Mouse (Mus musculus) heart, embryonic 11.5 days (tissue): ENCODE results near the gene Gm20388. TPM values are rescaled to one million over a fixed set of nuclear protein-coding genes. Genes with fewer than 3 reads are reported as not detected.

Source experiments
- ATAC-seq: fragments of 200-750 bp; cut with Nextera tagmentation; replicated peaks from 2 replicates; pipeline ENCODE4 v1.8.0; 2017; ENCODE audit warnings: moderate library complexity; ENCODE audit not compliant: insufficient number of reproducible peaks, low FRiP score, low TSS enrichment
- H3K27ac ChIP-seq: fragments of 300-500 bp; sonication (generic); 2 replicates; pipeline ENCODE4 v1.5.1; 2014; ENCODE audit warnings: mild to moderate bottlenecking, low read depth, low read length
- H3K27me3 ChIP-seq: fragments of 300-500 bp; sonication (generic); 2 replicates; pipeline ENCODE4 v1.6.1; 2014; ENCODE audit warnings: mild to moderate bottlenecking, low read length, mixed read lengths; ENCODE audit not compliant: control insufficient read depth, insufficient read depth
- H3K36me3 ChIP-seq: fragments of 300-500 bp; sonication (generic); 2 replicates; pipeline ENCODE4 v1.6.1; 2014; ENCODE audit warnings: mild to moderate bottlenecking, low read length, moderate library complexity, mixed read lengths; ENCODE audit not compliant: control insufficient read depth, insufficient read depth
- H3K4me1 ChIP-seq: fragments of 300-500 bp; sonication (generic); 2 replicates; pipeline ENCODE4 v1.6.1; 2014; ENCODE audit warnings: low read length; ENCODE audit not compliant: control insufficient read depth, insufficient read depth
- H3K4me2 ChIP-seq: fragments of 300-500 bp; sonication (generic); 2 replicates; pipeline ENCODE4 v1.6.1; 2014; ENCODE audit warnings: mild to moderate bottlenecking, moderate library complexity
- H3K4me3 ChIP-seq: fragments of 300-500 bp; sonication (generic); 2 replicates; pipeline ENCODE4 v1.5.1; 2014; ENCODE audit warnings: low read depth, low read length
- H3K9ac ChIP-seq: fragments of 300-500 bp; sonication (generic); 2 replicates; pipeline ENCODE4 v1.6.1; 2014; ENCODE audit warnings: mild to moderate bottlenecking, low read depth, low read length, moderate library complexity
- H3K9me3 ChIP-seq: fragments of 300-500 bp; sonication (generic); replicated peaks from 2 replicates; pipeline ENCODE4 v1.6.1; 2016; ENCODE audit warnings: low read length; ENCODE audit not compliant: control insufficient read depth
- WGBS: fragments of 180-500 bp; shearing (Covaris S2); extraction: QIAGEN DNeasy Blood & Tissue Kit; methylation state at CpG from one replicate; pipeline ENCODE4 v1.1.7; 2014; ENCODE audit not compliant: insufficient replicate concordance; 5-methylcytosine and 5-hydroxymethylcytosine counted together
- polyA plus RNA-seq: library from polyadenylated mRNA; unstranded; fragments of >200 nt; fragmentation: Nextera tagmentation; extraction: Ambion mirVana; gene quantifications from 2 replicates; pipeline ENCODE4 v1.2.1, GENCODE M21; 2014

The Gm20388 gene
- polyA plus RNA-seq, 1 experiment from 2014 or later, result 6.4 TPM

GRCm38 (mm10) chr8:124125241-124125640, 4214.6 kb downstream of the Gm20388 start:
- Histone ChIP-seq H3K9me3 (no peaks in the 10 kb centered on the region), H3K27me3 (no peaks in the 10 kb centered on the region), H3K9ac (no peak overlapping the region), H3K4me3 (no peak overlapping the region), H3K36me3 (no peaks in the 10 kb centered on the region), H3K4me1 (no peaks in the 10 kb centered on the region), H3K27ac (no peak overlapping the region), H3K4me2 (no peak overlapping the region)
- ATAC-seq, result no peak
- 93% methylated on average over 20 of the region's 20 CpGs for WGBS

GRCm38 (mm10) chr8:124137261-124137660, 4226.6 kb downstream of the Gm20388 start:
- H3K36me3 ChIP-seq, result no peaks in the 10 kb centered on the region
- H3K4me3 ChIP-seq, result no peak overlapping the region
- H3K4me1 ChIP-seq, result peaks cover 27% of the 10 kb centered on the region
- 66% methylated on average over 5 of the region's 5 CpGs for WGBS
- H3K9me3 ChIP-seq, result no peaks in the 10 kb centered on the region
- H3K27me3 ChIP-seq, result no peaks in the 10 kb centered on the region
- ATAC-seq, result no peak
- H3K4me2 ChIP-seq, result no peak overlapping the region
- H3K27ac ChIP-seq, result no peak overlapping the region
- no peak overlapping the region for H3K9ac ChIP-seq

- Histone ChIP-seq H3K9me3 (no peaks in the 10 kb centered on the region), H3K9ac (no peak overlapping the region), H3K4me3 (no peak overlapping the region), H3K27ac (no peak overlapping the region), H3K4me2 (no peak overlapping the region), H3K27me3 (no peaks in the 10 kb centered on the region; the same call in 1 of the 2 replicates), H3K36me3 (no peaks in the 10 kb centered on the region), H3K4me1 (peaks cover 27% of the 10 kb centered on the region)
- no peak for ATAC-seq
- WGBS, result 62% methylated on average over 11 of the region's 11 CpGs
These were observed 4229.7 kb downstream of the Gm20388 start for GRCm38 (mm10) chr8:124140211-124140790.

- Histone ChIP-seq H3K9ac (no peak overlapping the region), H3K27me3 (no peaks in the 10 kb centered on the region; the same call in 1 of the 2 replicates), H3K4me1 (peaks cover 30% of the 10 kb centered on the region), H3K36me3 (no peaks in the 10 kb centered on the region), H3K27ac (no peak overlapping the region), H3K4me2 (no peak overlapping the region), H3K4me3 (no peak overlapping the region), H3K9me3 (no peaks in the 10 kb centered on the region)
- no peak for ATAC-seq
- WGBS, result 75% methylated on average over 20 of the region's 20 CpGs
These were observed 4230.3 kb downstream of the Gm20388 start for GRCm38 (mm10) chr8:124140868-124141431.

- no peaks in the 10 kb centered on the region for H3K36me3 ChIP-seq
- WGBS, result 44% methylated on average over 9 of the region's 9 CpGs
- H3K4me3 ChIP-seq, result no peak overlapping the region
- H3K4me1 ChIP-seq, result peaks cover 27% of the 10 kb centered on the region
- no peak overlapping the region for H3K9ac ChIP-seq
- no peaks in the 10 kb centered on the region for H3K9me3 ChIP-seq
- no peaks in the 10 kb centered on the region; the same call in 1 of the 2 replicates for H3K27me3 ChIP-seq
- H3K27ac ChIP-seq, result no peak overlapping the region
- no peak overlapping the region for H3K4me2 ChIP-seq
- no peak for ATAC-seq
These were observed 4231.2 kb downstream of the Gm20388 start for GRCm38 (mm10) chr8:124141681-124142391.

GRCm38 (mm10) chr8:124143003-124143402, 4232.4 kb downstream of the Gm20388 start:
- H3K4me2 ChIP-seq, result no peak overlapping the region
- H3K36me3 ChIP-seq, result no peaks in the 10 kb centered on the region
- no peaks in the 10 kb centered on the region; the same call in 1 of the 2 replicates for H3K27me3 ChIP-seq
- no peak overlapping the region for H3K27ac ChIP-seq
- 50% methylated on average over 5 of the region's 5 CpGs for WGBS
- no peaks in the 10 kb centered on the region for H3K9me3 ChIP-seq
- H3K9ac ChIP-seq, result no peak overlapping the region
- ATAC-seq, result no peak
- H3K4me3 ChIP-seq, result no peak overlapping the region
- peaks cover 23% of the 10 kb centered on the region for H3K4me1 ChIP-seq

- Histone ChIP-seq H3K4me2 (no peak overlapping the region), H3K36me3 (no peaks in the 10 kb centered on the region), H3K4me3 (no peak overlapping the region), H3K27me3 (no peaks in the 10 kb centered on the region; the same call in 1 of the 2 replicates), H3K27ac (no peak overlapping the region), H3K9me3 (no peaks in the 10 kb centered on the region), H3K9ac (no peak overlapping the region), H3K4me1 (peaks cover 21% of the 10 kb centered on the region)
- WGBS, result 85% methylated on average over 16 of the region's 16 CpGs
- no peak for ATAC-seq
These were observed 4233.4 kb downstream of the Gm20388 start for GRCm38 (mm10) chr8:124143871-124144618.

- no peak overlapping the region for H3K4me2 ChIP-seq
- no peaks in the 10 kb centered on the region for H3K36me3 ChIP-seq
- no peak overlapping the region for H3K27ac ChIP-seq
- no peaks in the 10 kb centered on the region for H3K9me3 ChIP-seq
- H3K27me3 ChIP-seq, result no peaks in the 10 kb centered on the region; the same call in 1 of the 2 replicates
- whole genome bisulfite sequencing, result 83% methylated on average over 12 of the region's 12 CpGs
- peaks cover 21% of the 10 kb centered on the region for H3K4me1 ChIP-seq
- ATAC-seq, result no peak
- no peak overlapping the region for H3K4me3 ChIP-seq
- no peak overlapping the region for H3K9ac ChIP-seq
These were observed 4234.0 kb downstream of the Gm20388 start for GRCm38 (mm10) chr8:124144619-124144980.
